Mouse (Mus musculus) activated CD4-positive, CD25-positive, alpha-beta regulatory T cell, adult 4 months (primary cell): ENCODE measurements around the gene Myrfl. TPM values are rescaled to one million over a fixed set of nuclear protein-coding genes. Genes with fewer than 3 reads are reported as not detected.
A peak's percentile ranks its signal among the peaks of the same experiment; 100 is the strongest.

Source experiments
- ATAC-seq: one replicate; pipeline ENCODE4 v1.8.0; 2017
- polyA plus RNA-seq, 2 experiments: library from polyadenylated mRNA; unstranded; fragments of 100-300 nt; shearing (Covaris generic); gene quantifications; one replicate each; pipeline ENCODE4 v1.2.1; 2017

Gene Myrfl
- polyA plus RNA-seq, 2 experiments from 2014 or later: not detected

- ATAC-seq: no peak
Observed at GRCm38 (mm10) chr10:116912850-116913249, 16.1 kb upstream of the Myrfl start.

GRCm38 (mm10) chr10:116908901-116909642, 12.4 kb upstream of the Myrfl start:
- no peak for ATAC-seq

GRCm38 (mm10) chr10:116906794-116907193, 10.1 kb upstream of the Myrfl start:
- no peak for ATAC-seq

DNA sequence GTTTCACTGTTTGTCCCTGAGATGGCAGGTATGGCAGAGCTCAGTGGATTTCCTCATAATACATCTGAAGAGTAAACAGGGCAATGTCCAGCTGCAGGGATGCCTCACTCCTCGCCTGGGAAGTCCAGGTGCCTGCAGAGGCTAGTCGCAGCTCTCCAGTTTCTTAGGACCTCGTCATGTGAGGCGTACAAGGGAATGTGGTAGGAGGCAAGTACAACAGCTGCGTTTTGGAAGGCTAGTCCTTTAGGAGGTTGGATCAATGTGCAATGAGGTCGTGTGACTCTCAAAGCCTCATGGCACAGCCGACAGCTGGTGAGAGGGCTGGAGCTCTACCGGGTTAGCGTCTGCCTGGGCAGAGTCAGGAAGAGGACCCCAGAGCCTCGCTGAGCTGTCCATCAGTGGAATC, 7.8 kb upstream of the Myrfl start:
- no peak for ATAC-seq

- peak; percentile 73 for ATAC-seq
Observed at GRCm38 (mm10) chr10:116895108-116895833, 1.4 kb downstream of the Myrfl start.

GRCm38 (mm10) chr10:116894540-116894939, 2.2 kb downstream of the Myrfl start:
- no peak for ATAC-seq

GRCm38 (mm10) chr10:116893753-116894152, 3.0 kb downstream of the Myrfl start:
- ATAC-seq: peak; percentile 77

DNA sequence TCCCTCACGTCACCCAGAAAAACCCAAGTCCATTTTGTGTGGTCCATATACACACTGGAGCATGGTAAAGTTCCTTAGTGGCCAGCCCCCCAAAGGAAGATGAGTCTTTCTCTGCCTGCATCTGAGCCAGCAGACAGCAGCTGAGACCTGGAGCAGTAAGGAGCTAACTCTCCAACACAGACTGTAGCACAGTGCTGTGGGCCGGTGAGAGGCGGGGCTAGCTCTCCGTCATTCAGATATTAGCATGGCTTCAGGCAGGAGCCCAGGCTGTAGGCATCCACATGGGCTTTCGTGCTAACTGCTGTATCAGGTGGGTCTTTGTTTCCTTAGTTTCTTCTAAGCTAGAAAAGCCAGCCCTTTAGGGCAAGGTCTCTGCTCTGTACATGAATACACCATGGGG, 6.1 kb downstream of the Myrfl start:
- ATAC-seq: no peak

DNA sequence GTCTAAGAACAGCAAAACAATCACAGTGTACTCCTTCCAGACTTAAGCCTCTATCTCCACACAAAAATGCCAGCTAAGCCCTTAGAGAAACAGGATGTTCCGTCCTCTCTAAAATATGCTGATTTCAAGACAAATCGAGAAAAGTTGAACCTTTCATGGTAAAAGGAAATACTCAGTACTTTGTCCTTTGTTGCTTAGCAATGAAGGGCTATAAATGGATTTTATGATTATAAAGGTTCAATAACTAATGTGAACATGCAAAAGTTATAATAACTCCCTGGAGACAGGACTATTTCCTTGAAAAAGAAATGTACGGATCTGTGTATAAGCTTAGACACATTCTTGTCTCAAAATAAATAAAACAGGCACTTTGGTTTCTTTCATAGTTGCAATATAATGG, 12.2 kb downstream of the Myrfl start:
- no peak for ATAC-seq

- no peak for ATAC-seq
Observed at GRCm38 (mm10) chr10:116883531-116883930, 13.2 kb downstream of the Myrfl start.

GRCm38 (mm10) chr10:116877436-116877835, 19.3 kb downstream of the Myrfl start:
- no peak for ATAC-seq

- ATAC-seq: no peak
Observed at GRCm38 (mm10) chr10:116874490-116874889, 22.2 kb downstream of the Myrfl start.

GRCm38 (mm10) chr10:116872016-116872410, 24.7 kb downstream of the Myrfl start:
- ATAC-seq: no peak

DNA sequence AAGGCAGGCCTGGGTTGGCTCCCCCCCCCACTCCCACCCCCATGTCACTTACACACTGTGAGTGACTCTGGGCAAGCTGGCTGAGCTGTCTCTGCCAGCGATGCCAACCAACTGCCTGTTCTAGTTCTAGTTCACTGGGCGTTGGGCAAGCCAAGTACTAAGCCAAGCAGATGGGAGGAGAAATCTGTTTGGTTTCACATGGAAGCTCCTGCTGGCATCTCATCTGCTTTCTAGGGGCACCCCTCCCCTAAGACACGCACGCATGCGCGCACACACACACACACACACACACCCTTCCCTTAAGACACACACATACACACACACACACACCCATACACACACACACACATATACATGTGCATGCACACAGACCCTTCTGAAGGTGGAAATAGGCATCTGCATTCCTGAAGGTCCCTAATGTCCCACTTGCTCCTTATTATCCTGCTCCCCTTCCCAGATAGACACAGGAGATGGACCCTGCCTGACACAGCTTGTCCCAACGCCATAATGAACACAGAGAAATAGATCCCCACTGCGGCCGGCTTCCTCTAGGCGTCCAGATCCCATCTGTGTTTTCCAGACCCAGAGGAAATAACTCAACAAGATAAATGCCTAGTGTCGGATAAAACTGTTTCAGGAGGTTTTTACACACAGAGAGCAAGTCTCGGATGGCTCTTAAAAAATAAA, 25.2 kb downstream of the Myrfl start:
- ATAC-seq: no peak

GRCm38 (mm10) chr10:116870819-116871218, 25.9 kb downstream of the Myrfl start:
- no peak for ATAC-seq

- ATAC-seq: no peak
Observed at GRCm38 (mm10) chr10:116853159-116853845, 43.4 kb downstream of the Myrfl start.

GRCm38 (mm10) chr10:116848749-116849473, 47.8 kb downstream of the Myrfl start:
- peak; percentile 69 for ATAC-seq

DNA sequence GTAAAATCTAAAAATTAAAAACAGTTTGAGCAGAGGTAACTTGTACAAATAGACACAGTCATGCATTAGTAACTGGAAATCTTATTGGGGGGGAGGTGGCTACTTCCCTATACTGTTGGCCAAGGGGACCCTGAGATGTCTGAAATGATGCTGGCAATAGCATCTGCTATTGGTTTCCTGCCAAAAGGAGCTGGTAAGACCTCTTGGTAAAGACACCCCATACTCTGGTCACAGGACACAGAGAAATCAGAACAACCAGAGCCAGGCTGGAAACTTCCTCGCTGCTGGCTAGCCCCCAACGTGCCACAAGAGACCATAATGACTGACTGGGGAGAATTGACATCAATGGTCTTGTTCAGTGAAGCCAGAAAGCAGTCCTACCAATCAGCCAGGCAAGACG, 55.2 kb downstream of the Myrfl start:
- ATAC-seq: no peak

DNA sequence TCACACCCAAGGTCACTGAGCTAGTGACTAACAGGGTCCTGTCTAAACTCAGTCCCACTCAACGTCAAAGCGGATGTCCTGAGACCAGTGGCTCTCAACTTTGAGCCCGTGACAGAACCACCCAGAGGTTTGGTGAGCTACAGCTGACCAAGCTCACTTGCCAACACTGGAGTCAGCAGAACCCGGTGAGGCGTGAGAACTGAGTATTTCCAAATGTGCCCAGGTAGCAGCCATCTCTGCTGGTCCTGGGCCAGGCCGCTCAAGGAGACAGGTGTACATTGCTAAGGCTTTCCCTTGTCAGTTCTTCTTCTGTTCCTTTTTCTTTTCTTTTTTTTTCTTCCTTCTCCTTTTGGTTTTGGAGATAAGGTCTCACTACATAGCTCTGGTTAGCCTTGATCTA, 66.0 kb downstream of the Myrfl start:
- no peak for ATAC-seq

DNA sequence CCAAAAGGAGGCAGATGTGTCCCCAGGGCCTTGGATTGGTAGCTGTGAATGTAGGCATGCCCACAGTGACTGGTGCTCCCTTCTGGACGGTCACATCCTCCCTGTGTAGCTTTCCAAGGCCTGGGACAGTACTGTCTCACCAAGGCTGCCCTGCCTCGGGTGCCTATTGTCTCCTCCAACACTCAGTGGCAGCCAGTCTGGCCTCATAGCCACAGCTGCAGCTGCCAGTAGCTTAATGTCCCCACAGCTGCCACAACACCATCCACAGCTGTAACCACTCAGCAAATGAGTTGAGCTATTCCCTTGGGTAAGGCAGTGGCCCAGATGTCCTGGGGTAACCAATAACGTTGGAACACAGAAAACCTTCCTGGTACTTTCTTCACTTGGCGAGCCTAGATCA, 68.6 kb downstream of the Myrfl start:
- ATAC-seq: no peak

- no peak for ATAC-seq
Observed at GRCm38 (mm10) chr10:116827306-116827705, 69.4 kb downstream of the Myrfl start.
